Mouse (Mus musculus) heart, adult 2 months (tissue): ENCODE measurements around the gene Mettl23. TPM values are rescaled to one million over a fixed set of nuclear protein-coding genes. Genes with fewer than 3 reads are reported as not detected.

Source experiments
- DNase-seq, 2 experiments: peaks; one replicate each; pipeline ENCODE4 v3.0.0; 2021
- H3K27ac ChIP-seq: fragments of 200-600 bp; 2 replicates; pipeline ENCODE4 v1.8.1; 2022
- H3K27me3 ChIP-seq: fragments of 200-500 bp; 2 replicates; pipeline ENCODE4 v1.6.1; 2012; ENCODE audit warnings: mild to moderate bottlenecking, low read length, inconsistent platforms, mixed read lengths; ENCODE audit not compliant: control insufficient read depth, insufficient read depth
- H3K36me3 ChIP-seq: fragments of 200-500 bp; 2 replicates; pipeline ENCODE4 v1.6.1; 2012; ENCODE audit warnings: low read length, inconsistent platforms; ENCODE audit not compliant: control insufficient read depth, insufficient read depth
- H3K4me1 ChIP-seq: fragments of 200-500 bp; 2 replicates; pipeline ENCODE4 v1.6.1; 2011; ENCODE audit warnings: low read length; ENCODE audit not compliant: control insufficient read depth, insufficient read depth
- H3K4me3 ChIP-seq: fragments of 200-600 bp; 2 replicates; pipeline ENCODE4 v1.8.1; 2022
- H3K79me2 ChIP-seq: fragments of 200-500 bp; replicated peaks from 2 replicates; pipeline ENCODE4 v1.6.1; 2012; ENCODE audit warnings: mild to moderate bottlenecking, inconsistent platforms, low read length, moderate library complexity, mixed read lengths; ENCODE audit not compliant: control insufficient read depth, insufficient read depth
- H3K9ac ChIP-seq: fragments of 200-500 bp; 2 replicates; pipeline ENCODE4 v1.6.1; 2012; ENCODE audit warnings: low read depth, mild to moderate bottlenecking, control low read depth, inconsistent platforms, low read length, mixed read lengths
- CTCF ChIP-seq: fragments of 200-600 bp; IDR thresholded peaks from 2 replicates; pipeline ENCODE4 v1.8.1; 2022; ENCODE audit warnings: antibody characterized with exemption, mild to moderate bottlenecking, moderate library complexity
- EP300 ChIP-seq: fragments of 200-500 bp; IDR thresholded peaks from 2 replicates; pipeline ENCODE4 v1.6.1; 2011; ENCODE audit warnings: low read depth, low read length, control low read depth; ENCODE audit not compliant: insufficient read depth
- POLR2A ChIP-seq: fragments of 200-500 bp; IDR thresholded peaks from 2 replicates; pipeline ENCODE4 v1.6.1; 2011; ENCODE audit warnings: mild to moderate bottlenecking, low read depth, low read length, control low read depth; ENCODE audit not compliant: insufficient read depth
- WGBS: fragments of 180-500 bp; shearing (Covaris S2); methylation state at CpG from one replicate; pipeline ENCODE4 v1.1.7; 2018; 5-methylcytosine and 5-hydroxymethylcytosine counted together
- intact Hi-C: fragments of 180-260 bp; cut with DNase I; formaldehyde crosslinking; loops from one replicate; pipeline ENCODE4 v1.15.1; 2025
- polyA plus RNA-seq: library from polyadenylated mRNA; depleted of rRNA; stranded (reverse); fragments of >200 nt; gene quantifications from 2 replicates; pipeline ENCODE4 v1.2.3, GENCODE M21; 2012
- total RNA-seq, 2 experiments: library from RNA; stranded (reverse); gene quantifications; 2 replicates each; pipeline ENCODE4 v1.2.3; 2021

Mettl23 gene
- total and polyA plus RNA-seq, 3 experiments: 34.3 to 40.5 (median 38.3) TPM

- H3K9ac ChIP-seq: 0 out of 2 replicates have a peak overlapping the region, but pooled peaks have one; percentile 12
- 38% methylated on average over 32 of the region's 32 CpGs for WGBS
- no peaks in the 10 kb centered on the region for H3K27me3 ChIP-seq
- no peaks in the 10 kb centered on the region for H3K36me3 ChIP-seq
- peak overlapping the region; percentile 39; the same call in 1 of the 2 replicates for H3K4me3 ChIP-seq
- peak; percentile 58 to 59 for DNase-seq
- peaks cover 22% of the 10 kb centered on the region for H3K4me1 ChIP-seq
- H3K27ac ChIP-seq: peak overlapping the region; percentile 30
- TF ChIP-seq EP300 (no peak), POLR2A (no peak), CTCF (peak; percentile 15; the same call in 1 of the 2 replicates)
- no peaks in the 10 kb centered on the region for H3K79me2 ChIP-seq
- intact Hi-C loops: loop anchor here (10.0 kb wide), 1 partner anchor 316 kb away; the partner anchor contains the start of gene Prpsap1
Measured at GRCm38 (mm10) chr11:116810983-116811901, 31.8 kb upstream of the Mettl23 start.

- WGBS: 49% methylated on average over 21 of the region's 21 CpGs
- no peaks in the 10 kb centered on the region for H3K27me3 ChIP-seq
- no peaks in the 10 kb centered on the region for H3K79me2 ChIP-seq
- peak overlapping the region; percentile 91 for H3K27ac ChIP-seq
- intact Hi-C loops: loop anchor here (10.0 kb wide), 1 partner anchor 318 kb away; the partner anchor contains the start of gene Prpsap1
- H3K9ac ChIP-seq: no peak overlapping the region
- H3K36me3 ChIP-seq: no peaks in the 10 kb centered on the region
- H3K4me3 ChIP-seq: no peak overlapping the region
- H3K4me1 ChIP-seq: peaks cover 22% of the 10 kb centered on the region
- 0 out of 2 replicates have a peak, but pooled peaks have one; percentile 10 for TF ChIP-seq EP300
- TF ChIP-seq CTCF: no peak
- DNase-seq: peak; percentile 58 to 62
Measured at GRCm38 (mm10) chr11:116812793-116813529, 30.1 kb upstream of the Mettl23 start.

GRCm38 (mm10) chr11:116813610-116814009 lies 29.5 kb upstream of the Mettl23 start:
- Histone ChIP-seq H3K9ac (0 out of 2 replicates have a peak overlapping the region, but pooled peaks have one; percentile 15), H3K27ac (peak overlapping the region; percentile 91), H3K79me2 (no peaks in the 10 kb centered on the region; the same call in 1 of the 2 replicates), H3K36me3 (no peaks in the 10 kb centered on the region), H3K4me1 (peaks cover 24% of the 10 kb centered on the region), H3K4me3 (no peak overlapping the region), H3K27me3 (no peaks in the 10 kb centered on the region)
- WGBS: 81% methylated on average over 13 of the region's 13 CpGs
- intact Hi-C loops: loop anchor here (10.0 kb wide), 1 partner anchor 319 kb away; the partner anchor contains the start of gene Prpsap1
- DNase-seq: no peak
- TF ChIP-seq EP300: no peak
- TF ChIP-seq POLR2A: no peak
- TF ChIP-seq CTCF: no peak

GRCm38 (mm10) chr11:116814076-116814883 lies 28.8 kb upstream of the Mettl23 start:
- whole genome bisulfite sequencing: 23% methylated on average over 20 of the region's 20 CpGs
- no peaks in the 10 kb centered on the region; the same call in 1 of the 2 replicates for H3K79me2 ChIP-seq
- peak; percentile 77 to 83 for DNase-seq
- H3K9ac ChIP-seq: peak overlapping the region; percentile 47
- intact Hi-C loops: loop anchor here (10.0 kb wide), 1 partner anchor 319 kb away; the partner anchor contains the start of gene Prpsap1
- no peaks in the 10 kb centered on the region for H3K27me3 ChIP-seq
- 0 out of 2 replicates have a peak, but pooled peaks have one; percentile 23 for TF ChIP-seq EP300
- TF ChIP-seq CTCF: peak; percentile 16
- TF ChIP-seq POLR2A: peak; percentile 31; the same call in 1 of the 2 replicates
- peaks cover 24% of the 10 kb centered on the region for H3K4me1 ChIP-seq
- H3K27ac ChIP-seq: peak overlapping the region; percentile 91
- H3K4me3 ChIP-seq: no peak overlapping the region
- no peaks in the 10 kb centered on the region for H3K36me3 ChIP-seq

GRCm38 (mm10) chr11:116814884-116815415 lies 28.1 kb upstream of the Mettl23 start:
- DNase-seq: no peak
- Histone ChIP-seq H3K27ac (peak overlapping the region; percentile 91), H3K36me3 (no peaks in the 10 kb centered on the region), H3K27me3 (no peaks in the 10 kb centered on the region), H3K79me2 (no peaks in the 10 kb centered on the region; the same call in 1 of the 2 replicates), H3K9ac (peak overlapping the region; percentile 47), H3K4me1 (peaks cover 30% of the 10 kb centered on the region), H3K4me3 (no peak overlapping the region)
- TF ChIP-seq EP300: 0 out of 2 replicates have a peak, but pooled peaks have one; percentile 5
- no peak for TF ChIP-seq CTCF
- no peak for TF ChIP-seq POLR2A
- 38% methylated on average over 7 of the region's 7 CpGs for WGBS
- intact Hi-C loops: loop anchor here (10.0 kb wide), 1 partner anchor 320 kb away; the partner anchor contains the start of gene Prpsap1
